Mouse (Mus musculus) liver, adult (tissue): ENCODE results near the gene Hip1r.

ENCODE experiments used
- GATA4 ChIP-seq: IDR thresholded peaks from 2 replicates; pipeline ENCODE4 v1.6.1; 2014; ENCODE audit warnings: mild to moderate bottlenecking, low read length; ENCODE audit not compliant: insufficient replicate concordance

The Hip1r gene

GRCm38 (mm10) chr5:124030386-124031067 lies 57.1 kb downstream of the Hip1r start:
- TF ChIP-seq GATA4 = no peak

- TF ChIP-seq GATA4 = no peak
These were observed 57.9 kb downstream of the Hip1r start for GRCm38 (mm10) chr5:124031068-124031955.

- no peak for TF ChIP-seq GATA4
These were observed 58.6 kb downstream of the Hip1r start, which contains the start of gene Vps37b for GRCm38 (mm10) chr5:124032001-124032508. TSS of gene Vps37b (minus strand) at chr5:124032270.

GRCm38 (mm10) chr5:124034471-124034870 lies 61.0 kb downstream of the Hip1r start:
- no peak for TF ChIP-seq GATA4

- TF ChIP-seq GATA4 = no peak
These were observed 62.0 kb downstream of the Hip1r start for GRCm38 (mm10) chr5:124035406-124035805.

- no peak for TF ChIP-seq GATA4
These were observed 62.4 kb downstream of the Hip1r start for GRCm38 (mm10) chr5:124035806-124036205.

- no peak for TF ChIP-seq GATA4
These were observed 62.9 kb downstream of the Hip1r start for GRCm38 (mm10) chr5:124036341-124036740.

- peak; percentile 7; the same call in 1 of the 2 replicates for TF ChIP-seq GATA4
These were observed 63.4 kb downstream of the Hip1r start for GRCm38 (mm10) chr5:124036836-124037235.

- TF ChIP-seq GATA4 = no peak
These were observed 66.2 kb downstream of the Hip1r start for GRCm38 (mm10) chr5:124039602-124040001.

- TF ChIP-seq GATA4 = no peak
These were observed 67.7 kb downstream of the Hip1r start for GRCm38 (mm10) chr5:124041097-124041496.

GRCm38 (mm10) chr5:124043212-124043978 lies 70.0 kb downstream of the Hip1r start:
- peak; percentile 50; the same call in 1 of the 2 replicates for TF ChIP-seq GATA4

GRCm38 (mm10) chr5:124043999-124044398 lies 70.6 kb downstream of the Hip1r start:
- TF ChIP-seq GATA4 = no peak

GRCm38 (mm10) chr5:124045453-124046010 lies 72.1 kb downstream of the Hip1r start:
- no peak for TF ChIP-seq GATA4

- TF ChIP-seq GATA4 = no peak
These were observed 73.4 kb downstream of the Hip1r start for GRCm38 (mm10) chr5:124046741-124047401.
